10 mouse cellular contexts compared by ENCODE assay signal in the genomic region with DNA sequence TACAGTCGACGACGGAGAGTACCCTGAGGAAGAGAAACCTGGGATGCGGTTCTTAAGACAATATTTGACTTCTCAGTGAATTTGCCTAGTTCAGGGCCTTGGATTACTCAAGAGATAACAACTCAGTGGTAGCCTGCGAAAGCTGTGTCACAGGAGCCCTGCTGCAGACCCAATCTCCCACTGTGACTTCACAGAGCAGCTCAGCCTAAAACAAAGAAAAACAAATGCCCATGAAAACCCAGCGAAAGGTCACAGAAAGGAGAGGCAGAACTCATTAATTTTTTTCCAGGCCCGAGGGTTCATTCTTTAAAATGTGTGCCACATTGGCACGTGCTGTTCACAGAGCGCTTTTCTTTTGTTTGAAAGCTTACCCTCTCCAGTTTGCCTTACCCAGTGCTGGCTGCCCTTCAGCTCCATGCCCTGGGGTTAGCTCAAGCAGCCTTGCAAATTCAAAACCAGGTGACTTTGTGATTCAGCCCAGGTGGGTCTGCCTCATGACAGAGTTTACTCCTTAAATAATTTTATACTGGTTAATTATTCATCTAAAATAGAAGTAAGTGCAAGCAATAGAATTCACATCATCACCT.
DNase-seq lines count a peak whose midpoint lies in the region; ATAC-seq and TF ChIP-seq lines count a peak whose summit lies in the region.
"Had no signal": no experiment of that assay in that cellular context is flagged by ENCODE, and none has a peak within 500 bp of the region (broad histone marks: within the 10 kb centered on the region; RNA-seq: fewer than 3 reads in every experiment).

No protein-coding gene starts in this region.

- no peak overlapping the region for H3K4me2 ChIP-seq in forebrain, embryonic 11.5 days (ENCODE audit: low read depth, low read length, severe bottlenecking)
- H3K4me2 ChIP-seq in forebrain, postnatal 0 days (ENCODE audit: low read depth), result no peak overlapping the region
- H3K4me2 ChIP-seq in embryonic facial prominence, embryonic 14.5 days (ENCODE audit: low read depth, low read length), result no peak overlapping the region
- H3K4me2 ChIP-seq in midbrain, embryonic 14.5 days (ENCODE audit: low read length), result no peak overlapping the region
- no peak overlapping the region for H3K4me2 ChIP-seq in heart, embryonic 11.5 days
- H3K4me2 ChIP-seq: limb, embryonic 13.5 days had no signal

- H3K27ac ChIP-seq in forebrain, embryonic 11.5 days (ENCODE audit: low read depth, low read length), result no peak overlapping the region
- no peak overlapping the region for H3K27ac ChIP-seq in forebrain, postnatal 0 days (ENCODE audit: low read depth, low read length)
- H3K27ac ChIP-seq in embryonic facial prominence, embryonic 14.5 days (replicated peaks; ENCODE audit: low read depth, low read length), result no peak overlapping the region
- H3K27ac ChIP-seq in midbrain, embryonic 14.5 days (replicated peaks; ENCODE audit: low read depth, low read length), result no peak overlapping the region
- no peak overlapping the region for H3K27ac ChIP-seq in heart, embryonic 11.5 days (ENCODE audit: low read depth, low read length)
- H3K27ac ChIP-seq: limb, embryonic 13.5 days had no signal

- H3K4me3 ChIP-seq in forebrain, embryonic 11.5 days (ENCODE audit: low read depth, low read length), result no peak overlapping the region
- no peak overlapping the region for H3K4me3 ChIP-seq in forebrain, postnatal 0 days (ENCODE audit: low read depth, low read length)
- H3K4me3 ChIP-seq in embryonic facial prominence, embryonic 14.5 days (ENCODE audit: low read depth, low read length), result no peak overlapping the region
- H3K4me3 ChIP-seq in midbrain, embryonic 14.5 days (replicated peaks; ENCODE audit: low read depth, low read length), result no peak overlapping the region
- no peak overlapping the region for H3K4me3 ChIP-seq in heart, embryonic 11.5 days (ENCODE audit: low read depth, low read length)
- H3K4me3 ChIP-seq: limb, embryonic 13.5 days had no signal

- no peak overlapping the region for H3K9ac ChIP-seq in forebrain, embryonic 11.5 days (ENCODE audit: low read length)
- H3K9ac ChIP-seq in forebrain, postnatal 0 days, result no peak overlapping the region
- no peak overlapping the region for H3K9ac ChIP-seq in embryonic facial prominence, embryonic 14.5 days (ENCODE audit: low read depth, low read length)
- H3K9ac ChIP-seq in midbrain, embryonic 14.5 days (replicated peaks; ENCODE audit: low read length), result no peak overlapping the region
- H3K9ac ChIP-seq in heart, embryonic 11.5 days (ENCODE audit: low read depth, low read length), result no peak overlapping the region
- H3K9ac ChIP-seq: limb, embryonic 13.5 days had no signal

- H3K4me1 ChIP-seq in forebrain, embryonic 11.5 days (replicated peaks; ENCODE audit: control insufficient read depth, insufficient read depth, low read length), result 0 out of 2 replicates have a peak, but pooled peaks cover 2% of the 10 kb centered on the region
- no peaks in the 10 kb centered on the region for H3K4me1 ChIP-seq in forebrain, postnatal 0 days (ENCODE audit: insufficient read depth)
- no peaks in the 10 kb centered on the region for H3K4me1 ChIP-seq in embryonic facial prominence, embryonic 14.5 days (ENCODE audit: control insufficient read depth, insufficient read depth, low read length)
- peaks cover 3% of the 10 kb centered on the region; the same call in 1 of the 2 replicates for H3K4me1 ChIP-seq in midbrain, embryonic 14.5 days (ENCODE audit: control insufficient read depth, insufficient read depth, low read length)
- no peaks in the 10 kb centered on the region for H3K4me1 ChIP-seq in heart, embryonic 11.5 days (ENCODE audit: control insufficient read depth, insufficient read depth, low read length)

- H3K9me3 ChIP-seq in forebrain, embryonic 11.5 days (ENCODE audit: control insufficient read depth, low read length), result no peaks in the 10 kb centered on the region
- no peaks in the 10 kb centered on the region for H3K9me3 ChIP-seq in forebrain, postnatal 0 days (ENCODE audit: low read length)
- no peaks in the 10 kb centered on the region for H3K9me3 ChIP-seq in embryonic facial prominence, embryonic 14.5 days (ENCODE audit: control insufficient read depth, low read length)
- no peaks in the 10 kb centered on the region for H3K9me3 ChIP-seq in midbrain, embryonic 14.5 days (ENCODE audit: control insufficient read depth, low read length)
- no peaks in the 10 kb centered on the region for H3K9me3 ChIP-seq in heart, embryonic 11.5 days (replicated peaks; ENCODE audit: control insufficient read depth, low read length)
- H3K9me3 ChIP-seq: limb, embryonic 13.5 days had no signal

- no peak for DNase-seq in forebrain, embryonic 11.5 days (ENCODE audit: low spot score)
- DNase-seq in forebrain, postnatal 0 days, result no peak
- DNase-seq in embryonic facial prominence, embryonic 14.5 days (ENCODE audit: low spot score), result peak; percentile 7
- peak; percentile 74 for DNase-seq in kidney, adult 9 months
- DNase-seq in midbrain, embryonic 14.5 days, result peak; percentile 34
- no peak for DNase-seq in urinary bladder, postnatal 4 days (ENCODE audit: low spot score in 2 of 2)
- DNase-seq in thymus, postnatal 25 days, result no peak
- DNase-seq: lung, postnatal 4 days had no signal

- WGBS in forebrain, embryonic 11.5 days, result 22% methylated on average over 9 of the region's 9 CpGs
- WGBS in forebrain, postnatal 0 days, result 24% methylated on average over 9 of the region's 9 CpGs
- 37% methylated on average over 9 of the region's 9 CpGs for WGBS in embryonic facial prominence, embryonic 14.5 days
- WGBS in midbrain, embryonic 14.5 days, result 23% methylated on average over 9 of the region's 9 CpGs
- 36% methylated on average over 9 of the region's 9 CpGs for WGBS in heart, embryonic 11.5 days (ENCODE audit: insufficient replicate concordance)

- peak; percentile 63; the same call in 1 of the 2 replicates for ATAC-seq in forebrain, embryonic 11.5 days (replicated peaks; ENCODE audit: low FRiP score)
- ATAC-seq in forebrain, postnatal 0 days, result no peak
- no peak for ATAC-seq in embryonic facial prominence, embryonic 14.5 days (ENCODE audit: low read depth)
- ATAC-seq in midbrain, embryonic 14.5 days (ENCODE audit: low FRiP score, low TSS enrichment), result 0 out of 2 replicates have a peak, but pooled peaks have one; percentile 46
- ATAC-seq in heart, embryonic 11.5 days (replicated peaks; ENCODE audit: insufficient number of reproducible peaks, low FRiP score, low TSS enrichment), result no peak

- no peak for TF ChIP-seq CTCF in forebrain, postnatal 0 days (IDR thresholded peaks at IDR 0.05; ENCODE audit: low read depth)

- H3K27me3 ChIP-seq in forebrain, embryonic 11.5 days (ENCODE audit: control insufficient read depth, insufficient read depth, low read length), result no peaks in the 10 kb centered on the region
- H3K27me3 ChIP-seq in forebrain, postnatal 0 days (ENCODE audit: insufficient read depth, low read length), result no peaks in the 10 kb centered on the region
- no peaks in the 10 kb centered on the region for H3K27me3 ChIP-seq in embryonic facial prominence, embryonic 14.5 days (replicated peaks; ENCODE audit: control insufficient read depth, insufficient read depth, low read length)
- no peaks in the 10 kb centered on the region for H3K27me3 ChIP-seq in midbrain, embryonic 14.5 days (ENCODE audit: control insufficient read depth, insufficient read depth, low read length)
- H3K27me3 ChIP-seq in heart, embryonic 11.5 days (ENCODE audit: control insufficient read depth, insufficient read depth, low read length), result no peaks in the 10 kb centered on the region
- H3K27me3 ChIP-seq: limb, embryonic 13.5 days had no signal

- no peaks in the 10 kb centered on the region for H3K36me3 ChIP-seq in forebrain, embryonic 11.5 days (ENCODE audit: control insufficient read depth, insufficient read depth, low read length)
- H3K36me3 ChIP-seq in forebrain, postnatal 0 days (ENCODE audit: insufficient read depth), result no peaks in the 10 kb centered on the region
- H3K36me3 ChIP-seq in embryonic facial prominence, embryonic 14.5 days (ENCODE audit: control insufficient read depth, insufficient read depth, low read length), result no peaks in the 10 kb centered on the region
- H3K36me3 ChIP-seq in midbrain, embryonic 14.5 days (ENCODE audit: control insufficient read depth, insufficient read depth, low read length), result no peaks in the 10 kb centered on the region
- H3K36me3 ChIP-seq in heart, embryonic 11.5 days (ENCODE audit: control insufficient read depth, insufficient read depth, low read length), result no peaks in the 10 kb centered on the region
- H3K36me3 ChIP-seq: limb, embryonic 13.5 days had no signal

Comparison
In these comparisons a context has a peak if more than half of its experiments do, and no peak if none do; other contexts are left out.
1. ATAC-seq: peak in forebrain, embryonic 11.5 days (single experiment) and midbrain, embryonic 14.5 days (single experiment); none in forebrain, postnatal 0 days (single experiment), embryonic facial prominence, embryonic 14.5 days (single experiment) and heart, embryonic 11.5 days (single experiment).
2. DNase-seq: peak in embryonic facial prominence, embryonic 14.5 days (single experiment), kidney, adult 9 months (single experiment) and midbrain, embryonic 14.5 days (single experiment); none in forebrain, embryonic 11.5 days (single experiment), forebrain, postnatal 0 days (single experiment), urinary bladder, postnatal 4 days (0 of 2) and thymus, postnatal 25 days (single experiment).